Mouse (Mus musculus): ENCODE data around the gene Hsd3b7. TPM values are rescaled to one million over a fixed set of nuclear protein-coding genes. Genes with fewer than 3 reads are reported as not detected.

The Hsd3b7 gene
- total and polyA plus RNA-seq, 2 experiments from 2014 or later, result 23.3 to 47.4 TPM

GRCm38 (mm10) chr7:127802313-127802712 lies 1.9 kb downstream of the Hsd3b7 start:
- Histone ChIP-seq H3K4me3 (ENCODE audit: low read depth, low read length) (no peak overlapping the region), H3K27ac (ENCODE audit: low read depth) (no peak overlapping the region), H3K4me2 (ENCODE audit: low read depth, low read length) (no peak overlapping the region), H3K4me1 (ENCODE audit: control insufficient read depth, insufficient read depth) (peaks cover 8% of the 10 kb centered on the region), H3K36me3 (replicated peaks; ENCODE audit: control insufficient read depth, insufficient read depth, low read length) (peaks cover 24% of the 10 kb centered on the region), H3K9ac (replicated peaks; ENCODE audit: low read depth, low read length) (no peak overlapping the region), H3K27me3 (ENCODE audit: control insufficient read depth, insufficient read depth, low read length) (no peaks in the 10 kb centered on the region), H3K9me3 (replicated peaks; ENCODE audit: control insufficient read depth, low read length) (no peaks in the 10 kb centered on the region)
- ATAC-seq (ENCODE audit: insufficient read depth, low read depth), result no peak
- TF ChIP-seq EP300 (IDR thresholded peaks at IDR 0.05; ENCODE audit: low read depth), result no peak
- TF ChIP-seq CTCF (IDR thresholded peaks at IDR 0.05; ENCODE audit: low read depth), result no peak
- no peak for DNase-seq (ENCODE audit: low spot score)
- WGBS, result 86% methylated on average over 17 of the region's 17 CpGs

GRCm38 (mm10) chr7:127808821-127809220 lies 8.4 kb downstream of the Hsd3b7 start:
- Histone ChIP-seq H3K4me1 (ENCODE audit: control insufficient read depth, insufficient read depth) (no peaks in the 10 kb centered on the region), H3K9ac (replicated peaks; ENCODE audit: low read depth, low read length) (no peak overlapping the region), H3K4me3 (ENCODE audit: low read depth, low read length) (no peak overlapping the region), H3K4me2 (ENCODE audit: low read depth, low read length) (no peak overlapping the region), H3K27me3 (ENCODE audit: control insufficient read depth, insufficient read depth, low read length) (no peaks in the 10 kb centered on the region), H3K36me3 (replicated peaks; ENCODE audit: control insufficient read depth, insufficient read depth, low read length) (no peaks in the 10 kb centered on the region), H3K9me3 (replicated peaks; ENCODE audit: control insufficient read depth, low read length) (no peaks in the 10 kb centered on the region), H3K27ac (ENCODE audit: low read depth) (no peak overlapping the region)
- 67% methylated on average over 5 of the region's 5 CpGs for WGBS
- ATAC-seq (ENCODE audit: insufficient read depth, low read depth) (no peak), DNase-seq (ENCODE audit: low spot score) (no peak)
- TF ChIP-seq CTCF (IDR thresholded peaks at IDR 0.05; ENCODE audit: low read depth) (no peak), EP300 (IDR thresholded peaks at IDR 0.05; ENCODE audit: low read depth) (no peak)

GRCm38 (mm10) chr7:127809846-127810245 lies 9.4 kb downstream of the Hsd3b7 start:
- no peaks in the 10 kb centered on the region for H3K27me3 ChIP-seq (ENCODE audit: control insufficient read depth, insufficient read depth, low read length)
- DNase-seq (ENCODE audit: low spot score), result no peak
- no peak for TF ChIP-seq CTCF (IDR thresholded peaks at IDR 0.05; ENCODE audit: low read depth)
- TF ChIP-seq EP300 (IDR thresholded peaks at IDR 0.05; ENCODE audit: low read depth), result no peak
- H3K4me3 ChIP-seq (ENCODE audit: low read depth, low read length), result no peak overlapping the region
- no peak overlapping the region for H3K4me2 ChIP-seq (ENCODE audit: low read depth, low read length)
- H3K4me1 ChIP-seq (ENCODE audit: control insufficient read depth, insufficient read depth), result no peaks in the 10 kb centered on the region
- WGBS, result 85% methylated on average over 1 of the region's 1 CpGs
- H3K9me3 ChIP-seq (replicated peaks; ENCODE audit: control insufficient read depth, low read length), result no peaks in the 10 kb centered on the region
- H3K27ac ChIP-seq (ENCODE audit: low read depth), result no peak overlapping the region
- H3K36me3 ChIP-seq (replicated peaks; ENCODE audit: control insufficient read depth, insufficient read depth, low read length), result no peaks in the 10 kb centered on the region
- no peak for ATAC-seq (ENCODE audit: insufficient read depth, low read depth)
- no peak overlapping the region for H3K9ac ChIP-seq (replicated peaks; ENCODE audit: low read depth, low read length)

GRCm38 (mm10) chr7:127810650-127811049 lies 10.2 kb downstream of the Hsd3b7 start:
- ATAC-seq (ENCODE audit: insufficient read depth, low read depth), result no peak
- TF ChIP-seq CTCF (IDR thresholded peaks at IDR 0.05; ENCODE audit: low read depth), result no peak
- TF ChIP-seq EP300 (IDR thresholded peaks at IDR 0.05; ENCODE audit: low read depth), result no peak
- no peak overlapping the region for H3K4me2 ChIP-seq (ENCODE audit: low read depth, low read length)
- no peaks in the 10 kb centered on the region for H3K27me3 ChIP-seq (ENCODE audit: control insufficient read depth, insufficient read depth, low read length)
- no peaks in the 10 kb centered on the region for H3K9me3 ChIP-seq (replicated peaks; ENCODE audit: control insufficient read depth, low read length)
- H3K36me3 ChIP-seq (replicated peaks; ENCODE audit: control insufficient read depth, insufficient read depth, low read length), result no peaks in the 10 kb centered on the region
- H3K4me3 ChIP-seq (ENCODE audit: low read depth, low read length), result no peak overlapping the region
- H3K27ac ChIP-seq (ENCODE audit: low read depth), result no peak overlapping the region
- H3K4me1 ChIP-seq (ENCODE audit: control insufficient read depth, insufficient read depth), result peaks cover 1% of the 10 kb centered on the region; the same call in 1 of the 2 replicates
- WGBS, result 64% methylated on average over 10 of the region's 10 CpGs
- no peak overlapping the region for H3K9ac ChIP-seq (replicated peaks; ENCODE audit: low read depth, low read length)
- DNase-seq (ENCODE audit: low spot score), result no peak

GRCm38 (mm10) chr7:127811240-127811639 lies 10.8 kb downstream of the Hsd3b7 start:
- no peaks in the 10 kb centered on the region for H3K9me3 ChIP-seq (replicated peaks; ENCODE audit: control insufficient read depth, low read length)
- WGBS, result 75% methylated on average over 4 of the region's 4 CpGs
- H3K36me3 ChIP-seq (replicated peaks; ENCODE audit: control insufficient read depth, insufficient read depth, low read length), result no peaks in the 10 kb centered on the region
- TF ChIP-seq CTCF (IDR thresholded peaks at IDR 0.05; ENCODE audit: low read depth) (no peak), EP300 (IDR thresholded peaks at IDR 0.05; ENCODE audit: low read depth) (no peak)
- peaks cover 7% of the 10 kb centered on the region; the same call in 1 of the 2 replicates for H3K4me1 ChIP-seq (ENCODE audit: control insufficient read depth, insufficient read depth)
- no peak overlapping the region for H3K4me2 ChIP-seq (ENCODE audit: low read depth, low read length)
- ATAC-seq (ENCODE audit: insufficient read depth, low read depth), result no peak
- H3K4me3 ChIP-seq (ENCODE audit: low read depth, low read length), result no peak overlapping the region
- no peak overlapping the region for H3K9ac ChIP-seq (replicated peaks; ENCODE audit: low read depth, low read length)
- DNase-seq (ENCODE audit: low spot score), result no peak
- no peaks in the 10 kb centered on the region for H3K27me3 ChIP-seq (ENCODE audit: control insufficient read depth, insufficient read depth, low read length)
- no peak overlapping the region for H3K27ac ChIP-seq (ENCODE audit: low read depth)

- H3K9ac ChIP-seq (replicated peaks; ENCODE audit: low read depth, low read length), result no peak overlapping the region
- H3K27me3 ChIP-seq (ENCODE audit: control insufficient read depth, insufficient read depth, low read length), result no peaks in the 10 kb centered on the region
- no peak overlapping the region for H3K4me3 ChIP-seq (ENCODE audit: low read depth, low read length)
- H3K27ac ChIP-seq (ENCODE audit: low read depth), result no peak overlapping the region
- ATAC-seq (ENCODE audit: insufficient read depth, low read depth) (no peak), DNase-seq (ENCODE audit: low spot score) (no peak)
- TF ChIP-seq CTCF (IDR thresholded peaks at IDR 0.05; ENCODE audit: low read depth), result no peak
- TF ChIP-seq EP300 (IDR thresholded peaks at IDR 0.05; ENCODE audit: low read depth), result no peak
- H3K36me3 ChIP-seq (replicated peaks; ENCODE audit: control insufficient read depth, insufficient read depth, low read length), result no peaks in the 10 kb centered on the region
- no peaks in the 10 kb centered on the region for H3K9me3 ChIP-seq (replicated peaks; ENCODE audit: control insufficient read depth, low read length)
- no peak overlapping the region for H3K4me2 ChIP-seq (ENCODE audit: low read depth, low read length)
- H3K4me1 ChIP-seq (ENCODE audit: control insufficient read depth, insufficient read depth), result peaks cover 7% of the 10 kb centered on the region; the same call in 1 of the 2 replicates
- 82% methylated on average over 3 of the region's 3 CpGs for WGBS
These were observed 11.9 kb downstream of the Hsd3b7 start for GRCm38 (mm10) chr7:127812292-127812691.

Measured in heart, postnatal 0 days (tissue).